10 mouse cellular contexts compared by ENCODE assay signal in the genomic region with DNA sequence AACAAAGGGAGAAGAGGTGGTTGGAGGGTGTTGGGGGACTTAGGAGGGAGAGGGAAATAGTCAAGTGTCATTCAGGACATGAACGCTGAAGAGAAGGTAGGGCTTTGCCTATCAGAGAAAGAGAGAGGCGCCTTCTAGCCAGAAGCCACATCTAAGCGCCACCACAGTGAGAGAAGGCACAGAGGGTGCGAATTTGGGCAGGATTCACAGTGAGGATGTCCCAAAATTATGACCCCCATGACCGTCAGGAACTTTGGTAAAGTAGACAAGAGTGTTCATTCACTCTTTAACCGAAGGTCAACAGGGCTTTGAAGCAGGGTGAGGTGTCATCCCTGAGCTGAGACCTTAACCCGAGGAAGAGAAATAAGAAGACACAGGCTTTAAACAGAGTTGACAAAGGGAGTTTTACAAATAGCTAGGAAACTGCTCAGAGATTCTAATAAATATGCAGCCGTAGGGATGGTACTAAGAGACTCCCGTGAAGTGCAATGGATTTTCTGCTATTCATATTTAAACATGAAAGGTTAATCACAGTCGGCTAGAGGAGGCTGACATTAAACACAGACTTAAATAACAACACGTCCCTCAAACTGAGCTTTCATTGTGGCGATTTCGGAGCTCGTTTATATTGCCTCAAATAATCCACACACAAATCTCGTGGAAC. TPM values are rescaled to one million over a fixed set of nuclear protein-coding genes. Genes with fewer than 3 reads are reported as not detected.
DNase-seq lines count a peak whose midpoint lies in the region; ATAC-seq lines count a peak whose summit lies in the region.
"Had no signal": no experiment of that assay in that cellular context is flagged by ENCODE, and none has a peak within 500 bp of the region (broad histone marks: within the 10 kb centered on the region; RNA-seq: fewer than 3 reads in every experiment).

No protein-coding gene starts in this region.

- H3K27me3 ChIP-seq in heart, embryonic 10.5 days (ENCODE audit: insufficient read depth, poor library complexity, severe bottlenecking): no peaks in the 10 kb centered on the region
- H3K27me3 ChIP-seq in megakaryocyte, embryonic 14.5 days (replicated peaks): peaks cover 4% of the 10 kb centered on the region
- H3K27me3 ChIP-seq in midbrain, embryonic 11.5 days (ENCODE audit: control insufficient read depth, insufficient read depth, low read length): no peaks in the 10 kb centered on the region
- H3K27me3 ChIP-seq: liver, embryonic 13.5 days had no signal

- H3K4me3 ChIP-seq in heart, embryonic 10.5 days: peak overlapping the region; percentile 42
- peak overlapping the region; percentile 72 for H3K4me3 ChIP-seq in megakaryocyte, embryonic 14.5 days (replicated peaks)
- no peak overlapping the region for H3K4me3 ChIP-seq in midbrain, embryonic 11.5 days (ENCODE audit: low read depth, low read length)
- H3K4me3 ChIP-seq: liver, embryonic 13.5 days had no signal

- H3K36me3 ChIP-seq in heart, embryonic 10.5 days: no peaks in the 10 kb centered on the region
- H3K36me3 ChIP-seq in megakaryocyte, embryonic 14.5 days (replicated peaks; ENCODE audit: low read length): no peaks in the 10 kb centered on the region
- no peaks in the 10 kb centered on the region for H3K36me3 ChIP-seq in midbrain, embryonic 11.5 days (ENCODE audit: control insufficient read depth, insufficient read depth, low read length)
- H3K36me3 ChIP-seq: liver, embryonic 13.5 days had no signal

- H3K4me2 ChIP-seq in midbrain, embryonic 11.5 days: peak overlapping the region; percentile 23; the same call in 1 of the 2 replicates
- H3K4me2 ChIP-seq: liver, embryonic 13.5 days had no signal

- peak overlapping the region; percentile 47 for H3K9ac ChIP-seq in midbrain, embryonic 11.5 days (ENCODE audit: low read length)
- H3K9ac ChIP-seq: liver, embryonic 13.5 days had no signal

- H3K27ac ChIP-seq in heart, embryonic 10.5 days: peak overlapping the region; percentile 16; the same call in 1 of the 2 replicates
- no peak overlapping the region for H3K27ac ChIP-seq in midbrain, embryonic 11.5 days (ENCODE audit: low read depth, low read length)
- H3K27ac ChIP-seq: liver, embryonic 13.5 days had no signal

- H3K4me1 ChIP-seq in heart, embryonic 10.5 days: no peaks in the 10 kb centered on the region
- no peaks in the 10 kb centered on the region; the same call in 1 of the 2 replicates for H3K4me1 ChIP-seq in megakaryocyte, embryonic 14.5 days
- no peaks in the 10 kb centered on the region for H3K4me1 ChIP-seq in midbrain, embryonic 11.5 days (ENCODE audit: control insufficient read depth, insufficient read depth, low read length)
- H3K4me1 ChIP-seq: liver, embryonic 13.5 days had no signal

- 41% methylated on average over 15 of the region's 15 CpGs for WGBS in heart, embryonic 10.5 days
- WGBS in midbrain, embryonic 11.5 days: 42% methylated on average over 15 of the region's 15 CpGs

- ATAC-seq in megakaryocyte, adult 5-6 weeks (ENCODE audit: poor library complexity, severe bottlenecking): no peak
- ATAC-seq in midbrain, embryonic 11.5 days (ENCODE audit: low FRiP score): peak; percentile 61

- H3K9me3 ChIP-seq in heart, embryonic 10.5 days: no peaks in the 10 kb centered on the region
- no peaks in the 10 kb centered on the region for H3K9me3 ChIP-seq in megakaryocyte, embryonic 14.5 days
- no peaks in the 10 kb centered on the region for H3K9me3 ChIP-seq in midbrain, embryonic 11.5 days (ENCODE audit: control insufficient read depth, low read length)
- H3K9me3 ChIP-seq: liver, embryonic 13.5 days had no signal

- peak; percentile 68 for DNase-seq in heart, embryonic 10.5 days (ENCODE audit: low spot score)
- DNase-seq in heart, adult 9 months (ENCODE audit: low spot score in 2 of 2): no peak
- DNase-seq in midbrain, embryonic 11.5 days (ENCODE audit: low spot score, missing footprints): peak; percentile 81
- no peak for DNase-seq in T-cell, adult 2 months (ENCODE audit: low spot score)
- DNase-seq in spleen, adult 18-20 months: no peak
- no peak for DNase-seq in spleen, postnatal 10 days (ENCODE audit: low spot score in 2 of 2)

RNA-seq across cellular contexts. Expression of a gene that starts 14.9 kb away (rescaled TPM):
- polyA plus RNA-seq in heart, embryonic 10.5 days (2016; fragmentation: Nextera tagmentation; extraction: Ambion mirVana): 0.25 TPM in 1 of 2 replicates, not detected in the other
- 1.9 TPM in 1 of 2 replicates, not detected in the other for polyA plus RNA-seq in megakaryocyte, embryonic 14.5 days (2012; ENCODE audit: insufficient read depth, low replicate concordance)
- total RNA-seq in megakaryocyte, adult 5-6 weeks (2015): not detected in 2 replicates
- not detected in 2 replicates for total RNA-seq in megakaryocyte, adult 5-6 weeks (2017)
- polyA plus RNA-seq in midbrain, embryonic 11.5 days (2014; fragmentation: Nextera tagmentation; extraction: Ambion mirVana): not detected in 2 replicates
- total RNA-seq: heart, postnatal 25 days had no signal
- polyA plus RNA-seq: liver, embryonic 13.5 days had no signal

RNA-seq across cellular contexts. Expression of a gene that starts 16.5 kb away (rescaled TPM):
- polyA plus RNA-seq in heart, embryonic 10.5 days (2016; fragmentation: Nextera tagmentation; extraction: Ambion mirVana): not detected in 2 replicates
- polyA plus RNA-seq in megakaryocyte, embryonic 14.5 days (2012; ENCODE audit: insufficient read depth, low replicate concordance): not detected in 2 replicates
- total RNA-seq in megakaryocyte, adult 5-6 weeks (2015): not detected in 2 replicates
- total RNA-seq in megakaryocyte, adult 5-6 weeks (2017): not detected in 2 replicates
- polyA plus RNA-seq in midbrain, embryonic 11.5 days (2014; fragmentation: Nextera tagmentation; extraction: Ambion mirVana): not detected in 2 replicates
- total RNA-seq: heart, postnatal 25 days had no signal
- polyA plus RNA-seq: liver, embryonic 13.5 days had no signal

RNA-seq across cellular contexts. Expression of a gene that starts 30.9 kb away (rescaled TPM):
- polyA plus RNA-seq in heart, embryonic 10.5 days (2016; fragmentation: Nextera tagmentation; extraction: Ambion mirVana): not detected in 2 replicates
- not detected in 2 replicates for polyA plus RNA-seq in megakaryocyte, embryonic 14.5 days (2012; ENCODE audit: insufficient read depth, low replicate concordance)
- not detected in 2 replicates for total RNA-seq in megakaryocyte, adult 5-6 weeks (2015)
- not detected in 2 replicates for total RNA-seq in megakaryocyte, adult 5-6 weeks (2017)
- not detected in 2 replicates for polyA plus RNA-seq in midbrain, embryonic 11.5 days (2014; fragmentation: Nextera tagmentation; extraction: Ambion mirVana)
- total RNA-seq: heart, postnatal 25 days had no signal
- polyA plus RNA-seq: liver, embryonic 13.5 days had no signal

RNA-seq across cellular contexts. Expression of a gene that starts 33.4 kb away (rescaled TPM):
- polyA plus RNA-seq in heart, embryonic 10.5 days (2016; fragmentation: Nextera tagmentation; extraction: Ambion mirVana): not detected in 2 replicates
- not detected in 2 replicates for polyA plus RNA-seq in megakaryocyte, embryonic 14.5 days (2012; ENCODE audit: insufficient read depth, low replicate concordance)
- not detected in 2 replicates for total RNA-seq in megakaryocyte, adult 5-6 weeks (2015)
- total RNA-seq in megakaryocyte, adult 5-6 weeks (2017): not detected in 2 replicates
- polyA plus RNA-seq in midbrain, embryonic 11.5 days (2014; fragmentation: Nextera tagmentation; extraction: Ambion mirVana): not detected in 2 replicates
- total RNA-seq: heart, postnatal 25 days had no signal
- polyA plus RNA-seq: liver, embryonic 13.5 days had no signal

RNA-seq across cellular contexts. Expression of a gene that starts 37.4 kb away (rescaled TPM):
- polyA plus RNA-seq in heart, embryonic 10.5 days (2016; fragmentation: Nextera tagmentation; extraction: Ambion mirVana): 2.5 and 2.8 TPM in 2 replicates
- not detected in 2 replicates for polyA plus RNA-seq in megakaryocyte, embryonic 14.5 days (2012; ENCODE audit: insufficient read depth, low replicate concordance)
- not detected in 2 replicates for total RNA-seq in megakaryocyte, adult 5-6 weeks (2015)
- total RNA-seq in megakaryocyte, adult 5-6 weeks (2017): not detected in 2 replicates
- polyA plus RNA-seq in midbrain, embryonic 11.5 days (2014; fragmentation: Nextera tagmentation; extraction: Ambion mirVana): 0.33 and 0.83 TPM in 2 replicates

Comparison
In these comparisons a context has a peak if more than half of its experiments do, and no peak if none do; other contexts are left out.
1. DNase-seq: peak in heart, embryonic 10.5 days (single experiment) and midbrain, embryonic 11.5 days (single experiment); none in heart, adult 9 months (0 of 2), T-cell, adult 2 months (single experiment), spleen, adult 18-20 months (0 of 2) and spleen, postnatal 10 days (0 of 2).